Mouse (Mus musculus): Measurements from ENCODE around the gene Plekhs1.
"Not testable (repeated sequence)": the region's sequence is repeated elsewhere in the genome, so short reads cannot be mapped to it uniquely, and the experiment has no call there.

The Plekhs1 gene

GRCm38 (mm10) chr19:56513527-56513926 lies 52.1 kb downstream of the Plekhs1 start:
- DNase-seq (ENCODE audit: low spot score in 2 of 2): not testable (repeated sequence)

GRCm38 (mm10) chr19:56519408-56519807 lies 58.0 kb downstream of the Plekhs1 start:
- DNase-seq (ENCODE audit: low spot score in 2 of 2): not testable (repeated sequence)

- not testable (repeated sequence) for DNase-seq (ENCODE audit: low spot score in 2 of 2)
Measured at GRCm38 (mm10) chr19:56530529-56530928, 69.1 kb downstream of the Plekhs1 start.

GRCm38 (mm10) chr19:56531251-56531650 lies 69.8 kb downstream of the Plekhs1 start:
- DNase-seq (ENCODE audit: low spot score in 2 of 2): no peak

GRCm38 (mm10) chr19:56533291-56534071 lies 72.0 kb downstream of the Plekhs1 start:
- no peak for DNase-seq (ENCODE audit: low spot score in 2 of 2)

- DNase-seq (ENCODE audit: low spot score in 2 of 2): no peak
Measured at GRCm38 (mm10) chr19:56534337-56534736, 72.9 kb downstream of the Plekhs1 start.

GRCm38 (mm10) chr19:56535064-56535463 lies 73.6 kb downstream of the Plekhs1 start:
- DNase-seq (ENCODE audit: low spot score in 2 of 2): peak in 1 of 2 experiments; percentile 41

GRCm38 (mm10) chr19:56535765-56536164 lies 74.3 kb downstream of the Plekhs1 start:
- no peak for DNase-seq (ENCODE audit: low spot score in 2 of 2)

Measured in urinary bladder, postnatal 36 days (tissue).